Mouse (Mus musculus): ENCODE data around the gene Cpe. TPM values are rescaled to one million over a fixed set of nuclear protein-coding genes. Genes with fewer than 3 reads are reported as not detected.

Cpe gene
- polyA plus RNA-seq, 1 experiment from 2014 or later = 229 TPM

DNA sequence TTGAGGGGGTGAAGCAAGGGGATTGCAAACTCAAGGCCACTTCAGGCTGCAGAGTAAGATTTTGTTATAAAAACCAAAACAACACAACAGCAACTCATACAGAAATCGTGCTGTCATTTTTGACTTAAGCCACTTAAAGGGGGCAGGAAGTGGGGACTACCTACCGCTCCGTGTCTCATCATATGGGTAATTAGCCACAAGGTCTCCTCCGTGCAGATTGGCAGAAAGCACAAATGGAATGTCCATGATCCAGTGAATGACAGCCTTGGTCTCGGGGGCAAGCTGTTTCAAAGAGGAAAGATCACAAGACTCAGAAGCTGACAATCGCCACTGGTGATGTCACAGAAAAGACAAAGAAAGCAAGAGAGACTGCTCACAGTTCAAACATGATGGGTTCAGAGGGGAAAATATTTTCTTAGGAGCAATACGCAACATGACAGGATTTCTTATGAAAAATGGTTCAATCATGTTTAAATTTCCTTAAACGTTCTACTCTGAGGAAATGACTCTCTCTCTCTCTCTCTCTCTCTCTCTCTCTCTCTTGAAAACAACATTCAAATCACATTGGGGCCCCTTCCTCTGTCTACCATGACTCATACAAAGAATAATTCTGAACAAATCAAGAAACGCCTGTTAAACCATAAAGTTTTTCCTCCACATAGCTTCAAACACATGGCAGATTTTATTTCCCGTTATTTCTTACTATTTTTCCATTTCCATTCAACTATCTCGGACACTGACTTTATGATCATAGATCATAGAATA lies 81.5 kb downstream of the Cpe start:
- WGBS = 59% methylated on average over 11 of the region's 11 CpGs
- H3K4me1 ChIP-seq = no peaks in the 10 kb centered on the region
- H3K9me3 ChIP-seq (replicated peaks) = no peaks in the 10 kb centered on the region
- H3K27ac ChIP-seq (replicated peaks) = no peak overlapping the region
- no peak overlapping the region for H3K4me2 ChIP-seq (replicated peaks)
- H3K27me3 ChIP-seq = no peaks in the 10 kb centered on the region
- no peaks in the 10 kb centered on the region for H3K36me3 ChIP-seq
- ATAC-seq (ENCODE audit: insufficient number of reproducible peaks, low FRiP score, low TSS enrichment, low read depth) = no peak
- no peak overlapping the region for H3K4me3 ChIP-seq (replicated peaks)
- H3K9ac ChIP-seq = no peak overlapping the region

DNA sequence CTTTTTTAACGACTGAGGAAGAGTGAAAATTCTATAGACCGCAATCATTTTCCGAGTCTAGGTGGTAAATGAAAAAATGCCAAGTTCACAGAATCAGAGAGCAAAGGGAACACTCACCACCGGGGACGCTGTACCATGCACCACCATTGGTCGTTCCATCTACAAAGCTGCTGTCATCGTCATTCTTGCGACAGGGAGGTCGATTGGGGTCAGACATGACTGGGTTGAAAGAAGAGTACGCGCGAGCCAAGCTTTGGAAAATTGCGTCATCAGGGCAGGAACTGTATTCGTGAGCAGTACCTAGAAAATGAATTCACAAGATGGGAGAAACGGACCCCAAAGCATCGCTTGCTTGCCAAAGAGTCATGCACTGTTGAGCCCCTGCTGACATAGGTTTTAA lies 83.9 kb downstream of the Cpe start:
- H3K4me2 ChIP-seq (replicated peaks) = no peak overlapping the region
- H3K9me3 ChIP-seq (replicated peaks) = no peaks in the 10 kb centered on the region
- H3K4me1 ChIP-seq = no peaks in the 10 kb centered on the region
- no peak overlapping the region for H3K4me3 ChIP-seq (replicated peaks)
- H3K27ac ChIP-seq (replicated peaks) = no peak overlapping the region
- 88% methylated on average over 16 of the region's 16 CpGs for WGBS
- no peak for ATAC-seq (ENCODE audit: insufficient number of reproducible peaks, low FRiP score, low TSS enrichment, low read depth)
- H3K9ac ChIP-seq = no peak overlapping the region
- H3K27me3 ChIP-seq = no peaks in the 10 kb centered on the region
- no peaks in the 10 kb centered on the region for H3K36me3 ChIP-seq

- Histone ChIP-seq H3K27ac (replicated peaks) (no peak overlapping the region), H3K9ac (no peak overlapping the region), H3K4me3 (replicated peaks) (no peak overlapping the region), H3K4me2 (replicated peaks) (no peak overlapping the region), H3K27me3 (no peaks in the 10 kb centered on the region), H3K4me1 (no peaks in the 10 kb centered on the region), H3K36me3 (peaks cover 4% of the 10 kb centered on the region; the same call in 1 of the 2 replicates), H3K9me3 (replicated peaks) (no peaks in the 10 kb centered on the region)
- no peak for ATAC-seq (ENCODE audit: insufficient number of reproducible peaks, low FRiP score, low TSS enrichment, low read depth)
- 96% methylated on average over 5 of the region's 5 CpGs for WGBS
Observed at GRCm38 (mm10) chr8:64606015-64606414, 86.8 kb downstream of the Cpe start.

- peaks cover 4% of the 10 kb centered on the region; the same call in 1 of the 2 replicates for H3K36me3 ChIP-seq
- H3K4me2 ChIP-seq (replicated peaks) = no peak overlapping the region
- no peaks in the 10 kb centered on the region for H3K4me1 ChIP-seq
- no peaks in the 10 kb centered on the region for H3K27me3 ChIP-seq
- no peak overlapping the region for H3K4me3 ChIP-seq (replicated peaks)
- no peak overlapping the region for H3K27ac ChIP-seq (replicated peaks)
- no peaks in the 10 kb centered on the region for H3K9me3 ChIP-seq (replicated peaks)
- 77% methylated on average over 4 of the region's 4 CpGs for WGBS
- ATAC-seq (ENCODE audit: insufficient number of reproducible peaks, low FRiP score, low TSS enrichment, low read depth) = no peak
- H3K9ac ChIP-seq = no peak overlapping the region
Observed at GRCm38 (mm10) chr8:64598206-64598605, 94.6 kb downstream of the Cpe start.

DNA sequence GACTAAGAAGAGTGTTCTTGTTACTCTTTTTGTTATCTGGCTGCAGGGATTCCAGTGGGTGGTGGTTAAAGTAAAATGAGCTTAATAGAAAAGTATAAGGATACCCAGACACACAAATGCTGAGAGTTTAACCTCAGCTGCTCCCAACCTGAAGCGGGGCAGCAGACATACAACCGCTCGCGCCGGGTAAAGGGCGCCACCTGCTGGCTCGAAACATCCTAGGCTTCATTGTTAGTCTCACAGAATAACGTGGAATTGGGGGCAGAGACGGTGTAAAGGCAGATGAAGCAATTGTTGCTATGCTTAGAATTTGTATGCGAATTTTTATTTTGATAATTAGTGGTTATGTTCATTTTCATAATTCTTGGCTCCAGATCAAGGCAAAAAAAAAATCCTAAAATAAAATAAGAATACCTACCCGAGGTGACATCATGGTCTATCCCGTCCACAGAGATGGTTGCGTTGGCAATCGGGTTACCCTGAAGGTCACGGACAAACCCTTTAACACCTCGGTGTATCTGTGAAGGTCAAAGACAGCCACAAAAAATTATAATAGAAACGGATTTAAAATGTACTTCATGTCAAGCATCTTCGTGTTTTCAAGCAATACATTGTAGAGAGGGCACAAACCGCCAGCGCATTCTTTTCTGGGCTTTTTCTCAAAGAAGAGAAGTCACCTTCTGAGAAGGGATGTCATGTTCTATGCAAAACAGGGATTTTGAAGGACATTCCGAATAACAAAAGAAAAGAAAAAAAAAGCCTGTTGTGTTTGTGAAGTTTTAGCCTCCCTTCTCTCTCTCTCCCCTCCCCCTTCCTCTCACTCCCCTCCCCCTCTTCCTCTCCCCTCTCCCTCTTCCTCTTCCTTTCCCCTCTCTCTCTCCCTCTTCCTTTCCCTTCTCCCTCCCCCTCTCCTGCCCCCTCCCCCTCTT lies 95.5 kb downstream of the Cpe start:
- no peaks in the 10 kb centered on the region for H3K27me3 ChIP-seq
- H3K4me3 ChIP-seq (replicated peaks) = no peak overlapping the region
- H3K36me3 ChIP-seq = no peaks in the 10 kb centered on the region
- no peak overlapping the region for H3K27ac ChIP-seq (replicated peaks)
- no peaks in the 10 kb centered on the region for H3K9me3 ChIP-seq (replicated peaks)
- ATAC-seq (ENCODE audit: insufficient number of reproducible peaks, low FRiP score, low TSS enrichment, low read depth) = no peak
- H3K4me1 ChIP-seq = no peaks in the 10 kb centered on the region
- H3K4me2 ChIP-seq (replicated peaks) = no peak overlapping the region
- 37% methylated on average over 21 of the region's 21 CpGs for whole genome bisulfite sequencing
- no peak overlapping the region for H3K9ac ChIP-seq

DNA sequence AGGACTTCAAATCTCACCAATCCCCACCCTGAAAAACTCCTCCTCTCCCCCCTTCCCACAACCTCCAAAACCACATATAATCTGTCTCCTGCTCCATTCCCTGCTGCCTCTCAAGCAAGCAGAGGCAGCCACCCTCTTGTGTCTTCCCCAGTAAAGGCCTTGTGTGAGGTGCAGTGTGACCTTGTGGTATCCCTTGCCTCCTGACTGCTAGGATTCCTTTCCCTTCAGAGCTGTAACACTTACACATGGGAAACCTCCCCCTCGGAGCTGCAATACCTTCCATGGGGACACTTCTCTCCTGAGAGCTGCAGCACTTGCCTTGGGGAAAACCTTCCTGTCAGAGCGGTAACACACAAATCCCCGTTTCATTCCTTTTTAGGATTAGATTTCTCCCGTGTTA lies 96.5 kb downstream of the Cpe start:
- Histone ChIP-seq H3K36me3 (no peaks in the 10 kb centered on the region), H3K27ac (replicated peaks) (no peak overlapping the region), H3K4me1 (no peaks in the 10 kb centered on the region), H3K4me3 (replicated peaks) (no peak overlapping the region), H3K27me3 (no peaks in the 10 kb centered on the region), H3K9me3 (replicated peaks) (no peaks in the 10 kb centered on the region), H3K4me2 (replicated peaks) (no peak overlapping the region), H3K9ac (no peak overlapping the region)
- ATAC-seq (ENCODE audit: insufficient number of reproducible peaks, low FRiP score, low TSS enrichment, low read depth) = no peak
- 35% methylated on average over 4 of the region's 4 CpGs for WGBS

GRCm38 (mm10) chr8:64590456-64590855 lies 102.4 kb downstream of the Cpe start:
- no peak for ATAC-seq (ENCODE audit: insufficient number of reproducible peaks, low FRiP score, low TSS enrichment, low read depth)
- no peaks in the 10 kb centered on the region for H3K9me3 ChIP-seq (replicated peaks)
- H3K4me2 ChIP-seq (replicated peaks) = no peak overlapping the region
- H3K9ac ChIP-seq = no peak overlapping the region
- H3K27me3 ChIP-seq = no peaks in the 10 kb centered on the region
- 81% methylated on average over 1 of the region's 1 CpGs for WGBS
- no peak overlapping the region for H3K4me3 ChIP-seq (replicated peaks)
- no peak overlapping the region for H3K27ac ChIP-seq (replicated peaks)
- no peaks in the 10 kb centered on the region for H3K4me1 ChIP-seq
- no peaks in the 10 kb centered on the region for H3K36me3 ChIP-seq

- 40% methylated on average over 3 of the region's 3 CpGs for WGBS
- H3K27me3 ChIP-seq = no peaks in the 10 kb centered on the region
- H3K9ac ChIP-seq = no peak overlapping the region
- no peaks in the 10 kb centered on the region for H3K36me3 ChIP-seq
- H3K9me3 ChIP-seq (replicated peaks) = no peaks in the 10 kb centered on the region
- H3K4me2 ChIP-seq (replicated peaks) = no peak overlapping the region
- no peaks in the 10 kb centered on the region for H3K4me1 ChIP-seq
- no peak overlapping the region for H3K4me3 ChIP-seq (replicated peaks)
- no peak for ATAC-seq (ENCODE audit: insufficient number of reproducible peaks, low FRiP score, low TSS enrichment, low read depth)
- H3K27ac ChIP-seq (replicated peaks) = no peak overlapping the region
Observed at GRCm38 (mm10) chr8:64582887-64583286, 110.0 kb downstream of the Cpe start.

DNA sequence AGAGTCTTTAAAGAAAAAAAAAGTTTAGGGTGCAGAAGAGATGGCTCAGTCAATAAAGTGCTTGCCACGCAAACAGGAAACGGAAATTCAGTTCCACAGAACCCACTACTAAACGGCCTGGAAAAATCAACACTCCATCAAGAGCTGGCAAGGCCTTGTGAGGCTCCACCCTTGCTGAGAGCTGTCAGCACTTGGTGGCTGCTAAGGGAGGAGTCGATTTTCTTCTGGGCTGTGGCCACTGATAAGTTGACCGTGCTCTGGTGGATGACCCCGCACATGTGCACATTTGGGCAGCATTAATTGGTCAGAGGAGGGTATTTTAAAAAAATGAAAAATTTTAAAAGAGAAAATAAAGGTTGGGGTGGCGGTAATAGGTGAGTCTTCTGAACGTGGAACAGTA lies 114.6 kb downstream of the Cpe start:
- ATAC-seq (ENCODE audit: insufficient number of reproducible peaks, low FRiP score, low TSS enrichment, low read depth) = no peak
- Histone ChIP-seq H3K4me3 (replicated peaks) (no peak overlapping the region), H3K4me1 (no peaks in the 10 kb centered on the region), H3K4me2 (replicated peaks) (no peak overlapping the region), H3K9ac (no peak overlapping the region), H3K9me3 (replicated peaks) (no peaks in the 10 kb centered on the region), H3K27me3 (no peaks in the 10 kb centered on the region), H3K27ac (replicated peaks) (no peak overlapping the region), H3K36me3 (no peaks in the 10 kb centered on the region)
- 65% methylated on average over 8 of the region's 8 CpGs for WGBS

DNA sequence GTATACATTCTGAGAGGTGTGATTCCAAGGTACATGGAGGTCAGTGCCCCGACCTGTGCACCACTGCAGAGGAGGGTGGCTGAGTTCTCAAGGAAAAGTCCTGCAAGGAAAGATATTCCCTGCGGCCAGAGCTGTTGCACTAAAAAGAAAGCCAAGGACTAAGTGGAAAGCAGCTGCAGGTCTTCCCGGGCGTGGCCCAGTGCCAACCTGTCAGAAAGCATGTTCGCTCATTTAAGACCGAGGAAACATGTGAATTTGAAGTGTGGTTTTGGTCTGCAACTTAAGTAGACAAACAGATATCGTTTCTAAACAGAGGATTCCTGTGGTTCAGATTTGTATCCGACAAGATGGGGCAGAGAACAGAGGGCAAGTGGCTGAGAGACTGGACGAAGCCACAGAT lies 117.9 kb downstream of the Cpe start:
- H3K4me1 ChIP-seq = no peaks in the 10 kb centered on the region

GRCm38 (mm10) chr8:64548054-64548850 lies 144.6 kb downstream of the Cpe start:
- Histone ChIP-seq H3K4me3 (replicated peaks) (no peak overlapping the region), H3K9me3 (replicated peaks) (no peaks in the 10 kb centered on the region), H3K9ac (no peak overlapping the region), H3K36me3 (no peaks in the 10 kb centered on the region), H3K27me3 (0 out of 2 replicates have a peak, but pooled peaks cover 4% of the 10 kb centered on the region), H3K27ac (replicated peaks) (no peak overlapping the region), H3K4me2 (replicated peaks) (no peak overlapping the region), H3K4me1 (no peaks in the 10 kb centered on the region)
- WGBS = 39% methylated on average over 5 of the region's 5 CpGs
- ATAC-seq (ENCODE audit: insufficient number of reproducible peaks, low FRiP score, low TSS enrichment, low read depth) = no peak

More for the DNA sequence above, 117.9 kb downstream of the Cpe start:
- peak; percentile 29; the same call in 1 of the 2 replicates for ATAC-seq (ENCODE audit: insufficient number of reproducible peaks, low FRiP score, low TSS enrichment, low read depth)
- WGBS = 55% methylated on average over 9 of the region's 9 CpGs
- no peak overlapping the region for H3K9ac ChIP-seq
- no peak overlapping the region for H3K4me3 ChIP-seq (replicated peaks)
- H3K27ac ChIP-seq (replicated peaks) = no peak overlapping the region
- no peak overlapping the region for H3K4me2 ChIP-seq (replicated peaks)
- no peaks in the 10 kb centered on the region for H3K27me3 ChIP-seq
- H3K9me3 ChIP-seq (replicated peaks) = no peaks in the 10 kb centered on the region
- H3K36me3 ChIP-seq = no peaks in the 10 kb centered on the region
